Mouse (Mus musculus): ENCODE measurements around the gene Dmpk. TPM values are rescaled to one million over a fixed set of nuclear protein-coding genes. Genes with fewer than 3 reads are reported as not detected.

Dmpk gene
- polyA plus RNA-seq, 1 experiment: 7.7 TPM

DNA sequence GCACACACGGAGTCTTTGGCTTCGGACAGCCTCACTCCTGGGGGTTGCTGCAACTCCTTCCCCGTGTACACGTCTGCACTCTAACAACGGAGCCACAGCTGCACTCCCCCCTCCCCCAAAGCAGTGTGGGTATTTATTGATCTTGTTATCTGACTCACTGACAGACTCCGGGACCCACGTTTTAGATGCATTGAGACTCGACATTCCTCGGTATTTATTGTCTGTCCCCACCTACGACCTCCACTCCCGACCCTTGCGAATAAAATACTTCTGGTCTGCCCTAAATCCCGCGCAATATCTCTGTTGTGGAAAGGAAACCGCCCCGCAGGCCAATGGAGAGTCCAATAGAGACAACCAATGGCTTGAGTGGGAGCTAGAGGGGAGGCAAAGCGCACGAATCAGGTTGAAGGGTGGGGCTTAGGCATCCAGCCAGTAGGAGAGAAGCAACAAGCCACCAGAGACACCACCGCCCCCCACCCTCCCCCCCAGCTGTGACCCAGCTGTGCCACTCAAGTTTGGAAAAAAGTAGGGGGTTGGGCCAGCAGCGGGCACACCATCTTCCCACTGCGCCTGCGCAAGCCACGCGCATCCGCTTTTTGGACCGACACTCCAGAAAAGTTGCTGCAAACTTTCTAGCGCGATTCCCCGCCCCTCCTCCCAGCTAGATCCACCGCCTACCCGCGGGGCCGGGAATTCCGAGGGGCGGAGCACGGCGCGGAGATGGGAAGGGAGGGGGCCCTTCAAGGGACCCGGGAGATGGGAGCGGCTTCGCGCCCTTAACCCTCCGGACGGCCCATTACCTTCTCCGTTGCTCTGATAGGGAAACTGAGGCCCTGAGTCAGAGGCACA is 10.1 kb downstream of the Dmpk start:
- Histone ChIP-seq H3K9me3 (no peaks in the 10 kb centered on the region), H3K4me1 (peaks cover 58% of the 10 kb centered on the region), H3K27me3 (replicated peaks) (peaks cover 50% of the 10 kb centered on the region), H3K36me3 (replicated peaks; ENCODE audit: low read length) (peaks cover 21% of the 10 kb centered on the region), H3K4me3 (replicated peaks) (peak overlapping the region; percentile 93)
- TF ChIP-seq FLI1 (IDR thresholded peaks at IDR 0.05; ENCODE audit: low read length): no peak
- no peak for TF ChIP-seq GATA1 (IDR thresholded peaks at IDR 0.05; ENCODE audit: borderline replicate concordance, low read length)

GRCm38 (mm10) chr7:19094471-19094825 is 10.8 kb downstream of the Dmpk start, which contains the start of gene Six5:
Six5 (plus strand) TSS chr7:19094594.
- H3K4me3 ChIP-seq (replicated peaks): peak within 1 kb of the TSS; percentile 93
- H3K4me1 ChIP-seq: peaks cover 60% of the 10 kb centered on the region
- TF ChIP-seq FLI1 (IDR thresholded peaks at IDR 0.05; ENCODE audit: low read length) (no peak), GATA1 (IDR thresholded peaks at IDR 0.05; ENCODE audit: borderline replicate concordance, low read length) (no peak)
- H3K9me3 ChIP-seq: no peaks in the 10 kb centered on the region
- peaks cover 47% of the 10 kb centered on the region for H3K27me3 ChIP-seq (replicated peaks)
- H3K36me3 ChIP-seq (replicated peaks; ENCODE audit: low read length): peaks cover 21% of the 10 kb centered on the region

DNA sequence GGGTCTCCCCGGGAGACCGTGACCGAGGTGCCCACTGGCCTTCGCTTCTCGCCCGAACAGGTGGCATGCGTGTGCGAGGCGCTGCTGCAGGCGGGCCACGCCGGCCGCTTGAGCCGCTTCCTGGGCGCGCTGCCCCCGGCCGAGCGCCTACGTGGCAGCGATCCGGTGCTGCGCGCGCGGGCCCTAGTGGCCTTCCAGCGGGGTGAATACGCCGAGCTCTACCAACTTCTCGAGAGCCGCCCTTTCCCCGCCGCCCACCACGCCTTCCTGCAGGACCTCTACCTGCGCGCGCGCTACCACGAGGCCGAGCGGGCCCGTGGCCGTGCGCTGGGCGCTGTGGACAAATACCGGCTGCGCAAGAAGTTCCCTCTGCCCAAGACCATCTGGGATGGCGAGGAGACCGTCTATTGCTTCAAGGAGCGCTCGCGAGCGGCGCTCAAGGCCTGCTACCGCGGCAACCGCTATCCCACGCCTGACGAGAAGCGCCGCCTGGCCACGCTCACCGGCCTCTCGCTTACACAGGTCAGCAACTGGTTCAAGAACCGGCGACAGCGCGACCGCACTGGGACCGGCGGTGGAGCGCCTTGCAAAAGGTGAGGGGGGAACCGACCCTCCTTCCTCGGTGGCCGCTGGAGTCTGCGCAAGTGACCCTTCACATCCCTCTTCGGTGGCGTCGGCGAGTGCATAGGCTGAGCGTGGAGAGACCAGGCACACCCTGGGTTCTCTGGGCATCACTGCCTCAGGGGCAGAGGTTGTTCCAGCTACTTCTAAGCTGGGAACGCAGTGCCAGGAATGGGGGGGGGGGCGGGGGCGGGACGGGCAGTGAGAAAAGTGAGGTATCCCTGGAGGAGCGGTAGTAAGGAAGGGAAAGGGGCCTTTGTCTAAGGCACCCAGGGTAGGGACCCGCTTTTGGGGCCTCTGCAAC is 11.4 kb downstream of the Dmpk start:
- TF ChIP-seq GATA1 (IDR thresholded peaks at IDR 0.05; ENCODE audit: borderline replicate concordance, low read length): no peak
- no peak for TF ChIP-seq FLI1 (IDR thresholded peaks at IDR 0.05; ENCODE audit: low read length)
- peaks cover 41% of the 10 kb centered on the region for H3K27me3 ChIP-seq (replicated peaks)

DNA sequence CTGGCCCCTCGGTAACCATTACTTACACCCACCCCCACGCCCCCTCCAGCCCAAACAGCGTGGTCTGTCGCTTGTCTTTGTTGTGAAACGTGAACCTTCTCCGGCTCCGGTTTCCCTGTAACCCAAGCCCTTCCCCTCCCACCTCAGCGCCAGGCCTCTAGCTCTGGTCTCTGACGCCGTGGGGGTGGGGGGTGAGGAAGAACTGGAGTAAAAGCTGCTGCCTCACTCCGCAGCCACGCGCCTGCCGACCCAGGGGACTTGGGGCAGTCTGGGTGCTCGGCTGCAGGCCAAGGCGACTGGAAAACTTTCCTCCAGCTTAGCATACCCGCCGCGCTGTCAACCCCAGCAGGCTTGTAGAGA is 12.1 kb downstream of the Dmpk start:
- TF ChIP-seq FLI1 (IDR thresholded peaks at IDR 0.05; ENCODE audit: low read length) (no peak), GATA1 (IDR thresholded peaks at IDR 0.05; ENCODE audit: borderline replicate concordance, low read length) (no peak)
- Histone ChIP-seq H3K4me3 (replicated peaks) (peak overlapping the region; percentile 93), H3K27me3 (replicated peaks) (peaks cover 38% of the 10 kb centered on the region), H3K4me1 (peaks cover 73% of the 10 kb centered on the region), H3K9me3 (no peaks in the 10 kb centered on the region), H3K36me3 (replicated peaks; ENCODE audit: low read length) (peaks cover 21% of the 10 kb centered on the region)

More for the DNA sequence above, 11.4 kb downstream of the Dmpk start:
- Histone ChIP-seq H3K4me1 (peaks cover 66% of the 10 kb centered on the region), H3K9me3 (no peaks in the 10 kb centered on the region), H3K36me3 (replicated peaks; ENCODE audit: low read length) (peaks cover 21% of the 10 kb centered on the region), H3K4me3 (replicated peaks) (peak overlapping the region; percentile 93)

GRCm38 (mm10) chr7:19096421-19096976 is 12.8 kb downstream of the Dmpk start:
- peaks cover 21% of the 10 kb centered on the region for H3K36me3 ChIP-seq (replicated peaks; ENCODE audit: low read length)
- peaks cover 37% of the 10 kb centered on the region for H3K27me3 ChIP-seq (replicated peaks)
- H3K4me1 ChIP-seq: peaks cover 76% of the 10 kb centered on the region
- TF ChIP-seq GATA1 (IDR thresholded peaks at IDR 0.05; ENCODE audit: borderline replicate concordance, low read length) (no peak), FLI1 (IDR thresholded peaks at IDR 0.05; ENCODE audit: low read length) (no peak)
- H3K9me3 ChIP-seq: no peaks in the 10 kb centered on the region
- peak overlapping the region; percentile 93 for H3K4me3 ChIP-seq (replicated peaks)

DNA sequence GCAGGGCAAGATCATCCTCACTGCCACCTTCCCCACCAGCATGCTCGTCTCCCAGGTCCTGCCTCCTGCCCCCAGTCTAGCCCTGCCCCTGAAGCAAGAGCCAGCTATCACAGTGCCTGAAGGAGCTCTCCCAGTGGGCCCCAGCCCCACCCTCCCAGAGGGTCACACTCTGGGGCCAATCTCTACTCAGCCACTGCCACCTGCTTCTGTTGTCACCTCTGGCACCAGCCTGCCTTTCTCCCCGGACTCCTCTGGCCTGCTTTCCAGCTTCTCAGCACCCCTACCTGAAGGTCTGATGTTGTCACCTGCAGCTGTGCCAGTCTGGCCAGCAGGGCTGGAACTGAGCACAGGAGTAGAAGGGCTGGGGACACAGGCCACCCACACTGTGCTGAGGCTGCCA is 13.6 kb downstream of the Dmpk start:
- H3K36me3 ChIP-seq (replicated peaks; ENCODE audit: low read length): peaks cover 21% of the 10 kb centered on the region
- TF ChIP-seq GATA1 (IDR thresholded peaks at IDR 0.05; ENCODE audit: borderline replicate concordance, low read length): no peak
- TF ChIP-seq FLI1 (IDR thresholded peaks at IDR 0.05; ENCODE audit: low read length): no peak
- H3K4me1 ChIP-seq: peaks cover 77% of the 10 kb centered on the region
- peak overlapping the region; percentile 64 for H3K4me3 ChIP-seq (replicated peaks)
- no peaks in the 10 kb centered on the region for H3K9me3 ChIP-seq
- peaks cover 36% of the 10 kb centered on the region for H3K27me3 ChIP-seq (replicated peaks)

GRCm38 (mm10) chr7:19097863-19098262 is 14.2 kb downstream of the Dmpk start:
- Histone ChIP-seq H3K36me3 (replicated peaks; ENCODE audit: low read length) (peaks cover 21% of the 10 kb centered on the region), H3K4me1 (peaks cover 77% of the 10 kb centered on the region), H3K27me3 (replicated peaks) (peaks cover 36% of the 10 kb centered on the region), H3K4me3 (replicated peaks) (peak overlapping the region; percentile 19), H3K9me3 (no peaks in the 10 kb centered on the region)
- TF ChIP-seq GATA1 (IDR thresholded peaks at IDR 0.05; ENCODE audit: borderline replicate concordance, low read length) (no peak), FLI1 (IDR thresholded peaks at IDR 0.05; ENCODE audit: low read length) (no peak)

- Histone ChIP-seq H3K4me1 (peaks cover 79% of the 10 kb centered on the region), H3K36me3 (replicated peaks; ENCODE audit: low read length) (peaks cover 21% of the 10 kb centered on the region), H3K9me3 (no peaks in the 10 kb centered on the region), H3K4me3 (replicated peaks) (no peak overlapping the region), H3K27me3 (replicated peaks) (peaks cover 45% of the 10 kb centered on the region)
- TF ChIP-seq GATA1 (IDR thresholded peaks at IDR 0.05; ENCODE audit: borderline replicate concordance, low read length): no peak
- no peak for TF ChIP-seq FLI1 (IDR thresholded peaks at IDR 0.05; ENCODE audit: low read length)
These were observed 15.2 kb downstream of the Dmpk start for GRCm38 (mm10) chr7:19098811-19099210.

DNA sequence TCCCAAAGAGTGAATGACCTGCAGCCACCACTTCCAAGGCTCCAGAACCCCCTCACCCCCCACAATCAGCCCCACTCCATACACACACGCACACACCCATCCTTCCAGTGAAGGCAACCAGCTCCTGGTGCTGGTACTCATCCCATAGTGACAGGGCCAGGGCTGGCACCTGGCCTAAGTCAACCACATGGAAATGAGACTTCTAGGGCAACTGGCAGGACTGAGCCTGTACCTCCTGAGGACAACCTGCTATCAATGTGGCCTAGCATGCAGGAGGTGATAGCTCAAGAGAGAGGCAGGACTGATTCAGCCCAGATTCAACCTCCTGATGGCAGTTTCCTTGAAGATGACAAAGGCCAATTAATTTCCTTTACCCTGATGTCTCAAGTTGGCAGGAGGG is 16.6 kb downstream of the Dmpk start:
- H3K4me3 ChIP-seq (replicated peaks): no peak overlapping the region
- TF ChIP-seq FLI1 (IDR thresholded peaks at IDR 0.05; ENCODE audit: low read length): no peak
- TF ChIP-seq GATA1 (IDR thresholded peaks at IDR 0.05; ENCODE audit: borderline replicate concordance, low read length): no peak
- H3K27me3 ChIP-seq (replicated peaks): peaks cover 59% of the 10 kb centered on the region
- peaks cover 21% of the 10 kb centered on the region for H3K36me3 ChIP-seq (replicated peaks; ENCODE audit: low read length)
- no peaks in the 10 kb centered on the region for H3K9me3 ChIP-seq
- peaks cover 84% of the 10 kb centered on the region for H3K4me1 ChIP-seq

Measured in megakaryocyte, embryonic 14.5 days (primary cell).